Mouse (Mus musculus): ENCODE data around the gene Rab26. TPM values are rescaled to one million over a fixed set of nuclear protein-coding genes. Genes with fewer than 3 reads are reported as not detected.
A peak's percentile ranks its signal among the peaks of the same experiment; 100 is the strongest.

Rab26 gene
- polyA plus RNA-seq, 1 experiment from 2014 or later: 0.92 TPM

GRCm38 (mm10) chr17:24535300-24535699 is 1.3 kb upstream of the Rab26 start:
- no peaks in the 10 kb centered on the region for H3K36me3 ChIP-seq (ENCODE audit: control insufficient read depth, insufficient read depth)
- 42% methylated on average over 5 of the region's 5 CpGs for WGBS
- H3K4me2 ChIP-seq (ENCODE audit: low read depth, low read length): no peak overlapping the region

DNA sequence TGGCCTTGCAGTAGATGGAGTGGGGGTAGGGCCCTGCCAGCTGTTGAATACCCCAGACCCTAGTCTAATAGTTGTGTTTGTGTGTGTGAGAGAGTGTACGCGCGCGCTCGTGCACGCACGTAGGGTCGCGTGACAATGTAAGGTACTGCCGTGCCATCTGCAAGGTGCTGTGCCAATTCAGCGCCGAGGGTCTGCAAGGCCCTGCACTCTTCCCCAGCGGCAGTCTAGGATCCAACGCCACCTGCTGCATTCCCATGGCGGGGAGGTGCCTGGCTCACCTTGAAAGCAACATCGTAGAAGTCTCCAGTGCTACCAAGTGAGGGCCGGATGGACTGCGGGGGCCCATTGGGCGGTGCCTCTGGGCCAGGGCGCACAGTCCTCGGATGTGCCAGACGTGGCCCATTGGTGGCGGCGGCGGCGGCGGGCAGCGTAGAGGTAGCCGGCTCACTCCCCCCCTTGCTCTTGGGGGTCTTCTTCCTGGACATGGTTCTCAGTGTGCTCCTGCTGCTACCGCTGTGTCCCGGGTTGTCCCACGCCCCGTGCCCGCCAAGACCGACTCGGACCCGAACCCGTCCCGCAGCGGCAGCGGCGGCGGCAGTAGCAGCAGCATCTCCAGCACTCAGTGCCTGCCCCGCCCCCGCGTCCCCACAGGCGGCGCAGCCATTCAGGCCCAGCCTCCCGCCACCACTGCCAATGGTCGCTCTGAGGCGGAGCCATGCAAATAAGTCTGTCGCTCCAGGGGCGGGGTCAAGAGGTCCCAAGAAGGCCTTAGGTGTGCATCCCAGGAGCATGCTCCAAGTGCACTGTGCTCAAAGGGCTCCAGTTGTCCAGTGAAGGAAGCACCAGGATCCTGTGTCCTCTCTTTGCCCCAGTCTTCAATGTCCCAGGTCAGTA is 664 bp downstream of the Rab26 start:
- H3K4me3 ChIP-seq (ENCODE audit: low read length): peak overlapping the region; percentile 47
- H3K9me3 ChIP-seq (replicated peaks; ENCODE audit: control insufficient read depth, low read length): no peaks in the 10 kb centered on the region
- peak overlapping the region; percentile 65 for H3K9ac ChIP-seq (ENCODE audit: low read length)
- H3K4me2 ChIP-seq (ENCODE audit: low read depth, low read length): peak overlapping the region; percentile 78
- no peak overlapping the region for H3K27ac ChIP-seq (ENCODE audit: low read length)
- peak; percentile 59 for ATAC-seq (replicated peaks; ENCODE audit: extremely low read depth, insufficient read depth, low FRiP score)
- WGBS: 9% methylated on average over 50 of the region's 53 CpGs
- H3K36me3 ChIP-seq (ENCODE audit: control insufficient read depth, insufficient read depth): no peaks in the 10 kb centered on the region
- peaks cover 25% of the 10 kb centered on the region for H3K4me1 ChIP-seq (ENCODE audit: control insufficient read depth, insufficient read depth, low read length)
- no peaks in the 10 kb centered on the region for H3K27me3 ChIP-seq (ENCODE audit: control insufficient read depth, insufficient read depth, low read length)

More at GRCm38 (mm10) chr17:24535300-24535699, 1.3 kb upstream of the Rab26 start:
- Histone ChIP-seq H3K4me1 (ENCODE audit: control insufficient read depth, insufficient read depth, low read length) (peaks cover 9% of the 10 kb centered on the region), H3K9ac (ENCODE audit: low read length) (no peak overlapping the region), H3K4me3 (ENCODE audit: low read length) (no peak overlapping the region), H3K27me3 (ENCODE audit: control insufficient read depth, insufficient read depth, low read length) (no peaks in the 10 kb centered on the region), H3K27ac (ENCODE audit: low read length) (no peak overlapping the region), H3K9me3 (replicated peaks; ENCODE audit: control insufficient read depth, low read length) (no peaks in the 10 kb centered on the region)
- no peak for ATAC-seq (replicated peaks; ENCODE audit: extremely low read depth, insufficient read depth, low FRiP score)

DNA sequence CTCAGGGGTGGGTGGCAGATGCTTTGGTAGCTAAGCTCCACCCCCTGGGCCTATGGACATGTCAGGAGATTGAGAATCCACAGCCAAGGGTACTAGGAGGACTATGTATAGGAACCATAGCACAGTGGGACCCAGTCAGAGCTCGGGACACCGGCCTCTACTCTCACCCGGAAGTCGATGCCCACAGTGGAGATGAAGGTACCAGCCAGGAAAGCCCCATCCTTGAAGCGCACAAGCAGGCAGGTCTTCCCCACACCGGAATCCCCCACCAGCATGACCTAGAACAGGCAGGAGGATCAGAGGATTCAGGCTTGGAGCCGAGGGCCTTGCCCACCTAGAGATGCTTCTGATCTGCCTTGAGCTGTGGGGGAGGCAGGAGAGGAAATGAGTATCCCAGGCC is 2.0 kb downstream of the Rab26 start:
- ATAC-seq (replicated peaks; ENCODE audit: extremely low read depth, insufficient read depth, low FRiP score): no peak
- WGBS: 74% methylated on average over 7 of the region's 7 CpGs
- Histone ChIP-seq H3K4me2 (ENCODE audit: low read depth, low read length) (no peak overlapping the region), H3K4me3 (ENCODE audit: low read length) (no peak overlapping the region), H3K27ac (ENCODE audit: low read length) (no peak overlapping the region), H3K9me3 (replicated peaks; ENCODE audit: control insufficient read depth, low read length) (no peaks in the 10 kb centered on the region), H3K4me1 (ENCODE audit: control insufficient read depth, insufficient read depth, low read length) (peaks cover 25% of the 10 kb centered on the region), H3K9ac (ENCODE audit: low read length) (no peak overlapping the region), H3K27me3 (ENCODE audit: control insufficient read depth, insufficient read depth, low read length) (no peaks in the 10 kb centered on the region), H3K36me3 (ENCODE audit: control insufficient read depth, insufficient read depth) (no peaks in the 10 kb centered on the region)

DNA sequence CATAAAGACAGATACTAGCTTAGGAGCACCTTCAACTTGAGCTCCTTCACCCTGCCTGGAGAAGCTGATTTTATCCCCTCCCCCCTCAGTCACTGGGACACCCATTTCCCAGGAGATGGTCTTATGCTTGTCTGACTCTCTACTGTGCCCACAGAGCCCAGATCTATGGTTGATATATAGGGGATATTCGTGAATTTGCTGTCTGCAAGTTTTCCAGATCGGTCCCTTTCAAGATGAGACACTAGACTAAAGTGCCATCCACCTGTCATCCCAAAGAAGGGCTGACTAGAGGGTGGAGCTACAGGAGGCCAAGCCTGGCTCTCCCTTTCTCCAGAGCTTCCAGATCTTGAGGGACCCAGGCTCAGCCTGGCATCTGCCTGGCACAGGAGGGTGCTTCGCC is 2.9 kb downstream of the Rab26 start:
- no peak overlapping the region for H3K9ac ChIP-seq (ENCODE audit: low read length)
- ATAC-seq (replicated peaks; ENCODE audit: extremely low read depth, insufficient read depth, low FRiP score): no peak
- 65% methylated on average over 3 of the region's 3 CpGs for WGBS

DNA sequence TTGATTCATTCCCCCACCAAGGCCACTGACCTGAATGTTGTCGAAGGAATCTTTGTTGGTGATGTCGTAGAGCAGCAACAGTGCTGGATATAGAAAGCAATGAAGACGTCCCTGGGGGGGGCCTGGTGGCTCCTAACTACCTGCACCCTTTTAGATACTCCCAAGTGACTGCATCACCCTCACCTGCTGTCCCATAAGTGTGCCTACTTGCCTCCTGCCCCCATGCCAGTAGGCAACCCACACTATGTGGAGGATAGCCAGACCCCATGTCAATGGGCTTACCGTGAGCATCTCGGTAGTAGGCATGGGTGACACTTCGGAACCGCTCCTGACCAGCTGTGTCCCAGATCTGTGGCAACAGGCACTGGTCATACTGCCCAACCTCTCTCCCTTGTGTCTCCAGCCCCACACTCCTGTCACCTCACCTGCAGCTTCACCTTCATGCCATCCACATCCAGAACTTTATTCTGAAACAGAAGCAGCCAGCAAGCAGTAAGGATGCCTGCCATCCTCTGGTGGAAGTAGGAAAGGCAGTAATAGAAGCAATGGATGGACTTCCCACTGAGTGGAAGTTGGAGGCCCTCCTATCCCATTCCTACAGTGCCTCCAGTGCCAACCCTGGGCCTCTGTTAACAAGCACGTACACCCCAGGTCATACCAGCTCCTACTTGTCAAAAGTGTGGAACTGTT is 3.5 kb downstream of the Rab26 start:
- H3K4me1 ChIP-seq (ENCODE audit: control insufficient read depth, insufficient read depth, low read length): peaks cover 36% of the 10 kb centered on the region
- H3K4me3 ChIP-seq (ENCODE audit: low read length): no peak overlapping the region
- H3K9me3 ChIP-seq (replicated peaks; ENCODE audit: control insufficient read depth, low read length): no peaks in the 10 kb centered on the region
- H3K36me3 ChIP-seq (ENCODE audit: control insufficient read depth, insufficient read depth): no peaks in the 10 kb centered on the region
- no peak overlapping the region for H3K4me2 ChIP-seq (ENCODE audit: low read depth, low read length)
- no peak overlapping the region for H3K27ac ChIP-seq (ENCODE audit: low read length)
- 45% methylated on average over 8 of the region's 8 CpGs for WGBS
- H3K27me3 ChIP-seq (ENCODE audit: control insufficient read depth, insufficient read depth, low read length): no peaks in the 10 kb centered on the region
- no peak overlapping the region for H3K9ac ChIP-seq (ENCODE audit: low read length)
- no peak for ATAC-seq (replicated peaks; ENCODE audit: extremely low read depth, insufficient read depth, low FRiP score)

More for the DNA sequence above, 2.9 kb downstream of the Rab26 start:
- H3K27me3 ChIP-seq (ENCODE audit: control insufficient read depth, insufficient read depth, low read length): no peaks in the 10 kb centered on the region
- H3K9me3 ChIP-seq (replicated peaks; ENCODE audit: control insufficient read depth, low read length): no peaks in the 10 kb centered on the region
- H3K4me2 ChIP-seq (ENCODE audit: low read depth, low read length): no peak overlapping the region
- H3K4me3 ChIP-seq (ENCODE audit: low read length): no peak overlapping the region
- H3K4me1 ChIP-seq (ENCODE audit: control insufficient read depth, insufficient read depth, low read length): peaks cover 33% of the 10 kb centered on the region
- H3K27ac ChIP-seq (ENCODE audit: low read length): no peak overlapping the region
- no peaks in the 10 kb centered on the region for H3K36me3 ChIP-seq (ENCODE audit: control insufficient read depth, insufficient read depth)

- Histone ChIP-seq H3K27ac (ENCODE audit: low read length) (no peak overlapping the region), H3K4me2 (ENCODE audit: low read depth, low read length) (peak overlapping the region; percentile 89), H3K9me3 (replicated peaks; ENCODE audit: control insufficient read depth, low read length) (no peaks in the 10 kb centered on the region), H3K27me3 (ENCODE audit: control insufficient read depth, insufficient read depth, low read length) (no peaks in the 10 kb centered on the region), H3K9ac (ENCODE audit: low read length) (peak overlapping the region; percentile 76; the same call in 1 of the 2 replicates), H3K4me1 (ENCODE audit: control insufficient read depth, insufficient read depth, low read length) (peaks cover 41% of the 10 kb centered on the region), H3K4me3 (ENCODE audit: low read length) (peak overlapping the region; percentile 78), H3K36me3 (ENCODE audit: control insufficient read depth, insufficient read depth) (no peaks in the 10 kb centered on the region)
- 31% methylated on average over 5 of the region's 5 CpGs for whole genome bisulfite sequencing
- ATAC-seq (replicated peaks; ENCODE audit: extremely low read depth, insufficient read depth, low FRiP score): no peak
Measured at GRCm38 (mm10) chr17:24529883-24530282, 4.1 kb downstream of the Rab26 start.

- Histone ChIP-seq H3K4me3 (ENCODE audit: low read length) (peak overlapping the region; percentile 78), H3K9me3 (replicated peaks; ENCODE audit: control insufficient read depth, low read length) (no peaks in the 10 kb centered on the region), H3K27ac (ENCODE audit: low read length) (peak overlapping the region; percentile 85), H3K4me2 (ENCODE audit: low read depth, low read length) (peak overlapping the region; percentile 89), H3K27me3 (ENCODE audit: control insufficient read depth, insufficient read depth, low read length) (no peaks in the 10 kb centered on the region), H3K4me1 (ENCODE audit: control insufficient read depth, insufficient read depth, low read length) (peaks cover 41% of the 10 kb centered on the region), H3K36me3 (ENCODE audit: control insufficient read depth, insufficient read depth) (no peaks in the 10 kb centered on the region), H3K9ac (ENCODE audit: low read length) (peak overlapping the region; percentile 76)
- no peak for ATAC-seq (replicated peaks; ENCODE audit: extremely low read depth, insufficient read depth, low FRiP score)
- 1% methylated on average over 4 of the region's 4 CpGs for WGBS
Measured at GRCm38 (mm10) chr17:24529007-24529451, 5.0 kb downstream of the Rab26 start.

DNA sequence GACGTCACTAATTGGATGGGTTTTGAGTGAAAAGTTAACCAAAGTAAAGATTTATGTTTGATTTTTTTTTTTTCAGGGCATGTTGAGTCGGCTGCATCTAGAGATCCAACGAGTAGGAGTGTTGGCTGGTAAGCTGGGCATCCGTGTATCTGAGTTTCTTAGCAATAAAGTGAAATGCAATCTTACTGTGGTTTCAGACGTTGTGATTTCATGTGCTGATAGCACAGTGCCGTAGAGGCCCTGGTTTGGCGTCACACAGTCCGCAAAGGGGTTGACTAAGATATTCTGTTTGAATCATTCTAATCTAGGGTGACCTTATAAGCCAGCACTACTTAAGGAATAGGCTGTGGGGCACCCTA is 5.5 kb downstream of the Rab26 start:
- no peaks in the 10 kb centered on the region for H3K36me3 ChIP-seq (ENCODE audit: control insufficient read depth, insufficient read depth)
- ATAC-seq (replicated peaks; ENCODE audit: extremely low read depth, insufficient read depth, low FRiP score): no peak
- WGBS: under 1% methylated on average over 8 of the region's 8 CpGs
- peak overlapping the region; percentile 76 for H3K9ac ChIP-seq (ENCODE audit: low read length)
- H3K27me3 ChIP-seq (ENCODE audit: control insufficient read depth, insufficient read depth, low read length): no peaks in the 10 kb centered on the region
- peaks cover 41% of the 10 kb centered on the region for H3K4me1 ChIP-seq (ENCODE audit: control insufficient read depth, insufficient read depth, low read length)
- H3K4me2 ChIP-seq (ENCODE audit: low read depth, low read length): peak overlapping the region; percentile 89
- peak overlapping the region; percentile 85 for H3K27ac ChIP-seq (ENCODE audit: low read length)
- H3K4me3 ChIP-seq (ENCODE audit: low read length): peak overlapping the region; percentile 78
- no peaks in the 10 kb centered on the region for H3K9me3 ChIP-seq (replicated peaks; ENCODE audit: control insufficient read depth, low read length)
